In genomic region chr4:33247479-33248053, GRCm38 (mm10) we compare ENCODE assay signal across 8 mouse cellular contexts. TPM values are rescaled to one million over a fixed set of nuclear protein-coding genes. Genes with fewer than 3 reads are reported as not detected.
DNase-seq lines count a peak whose midpoint lies in the region; ATAC-seq lines count a peak whose summit lies in the region.

No protein-coding gene starts in this region.

- H3K4me3 ChIP-seq in hindbrain, embryonic 13.5 days, result peak overlapping the region; percentile 91

- no peaks in the 10 kb centered on the region for H3K9me3 ChIP-seq in hindbrain, embryonic 13.5 days

- peak overlapping the region; percentile 98 for H3K9ac ChIP-seq in hindbrain, embryonic 13.5 days

- no peaks in the 10 kb centered on the region for H3K27me3 ChIP-seq in hindbrain, embryonic 13.5 days

- peak; percentile 99 for DNase-seq in NIH3T3 (ENCODE audit: low read depth)
- peak; percentile 99 for DNase-seq in cerebellum, postnatal 10 days
- DNase-seq in frontal cortex, postnatal 10 days (ENCODE audit: low spot score in 2 of 2), result peak; percentile 98 to 99
- peak; percentile 99 to 100 for DNase-seq in layer of hippocampus, postnatal 25 days (ENCODE audit: extremely low spot score in 1 of 2, low spot score in 1 of 2)
- peak; percentile 99 for DNase-seq in lung, postnatal 25 days (ENCODE audit: low spot score)
- DNase-seq in retina, embryonic 14.5 days (ENCODE audit: low spot score), result peak; percentile 98
- peak; percentile 100 for DNase-seq in thymus, postnatal 4 days

- H3K4me1 ChIP-seq in hindbrain, embryonic 13.5 days (replicated peaks), result peaks cover 22% of the 10 kb centered on the region

- peak; percentile 91 for ATAC-seq in hindbrain, embryonic 13.5 days (ENCODE audit: low FRiP score)

- peak overlapping the region; percentile 70 for H3K4me2 ChIP-seq in hindbrain, embryonic 13.5 days

- WGBS in hindbrain, embryonic 13.5 days, result under 1% methylated on average over 56 of the region's 60 CpGs

- H3K36me3 ChIP-seq in hindbrain, embryonic 13.5 days, result peaks cover 37% of the 10 kb centered on the region

- H3K27ac ChIP-seq in hindbrain, embryonic 13.5 days, result peak overlapping the region; percentile 100

RNA-seq across cellular contexts. Expression of gene Srsf12, which starts 38.8 kb away (rescaled TPM):
- polyA plus RNA-seq in hindbrain, embryonic 13.5 days (2015; fragmentation: Nextera tagmentation; extraction: Ambion mirVana), result 40.9 and 42.1 TPM in 2 replicates
- 10 to 100 TPM; 24.3 to 31.9 TPM for total RNA-seq in layer of hippocampus, postnatal 25 days (2021)

RNA-seq across cellular contexts. Expression of gene Pnrc1, which starts 42.4 kb away (rescaled TPM):
- 64.9 and 69.5 TPM in 2 replicates for polyA plus RNA-seq in hindbrain, embryonic 13.5 days (2015; fragmentation: Nextera tagmentation; extraction: Ambion mirVana)
- 100 to 1,000 TPM; 129 to 137 TPM for total RNA-seq in layer of hippocampus, postnatal 25 days (2021)

RNA-seq across cellular contexts. Expression of gene Pm20d2, which starts 58.0 kb away (rescaled TPM):
- polyA plus RNA-seq in hindbrain, embryonic 13.5 days (2015; fragmentation: Nextera tagmentation; extraction: Ambion mirVana), result 1.3 and 2.4 TPM in 2 replicates
- 10 to 100 TPM in 1 of 2 experiments, 1 to 10 TPM in 1; 9.4 to 13.4 TPM for total RNA-seq in layer of hippocampus, postnatal 25 days (2021)

Comparison
In these comparisons a context has a peak if more than half of its experiments do, and no peak if none do; other contexts are left out.
1. Peak in every context shown above with its lines: DNase-seq, ATAC-seq, H3K4me3 ChIP-seq and H3K27ac ChIP-seq.